Mouse (Mus musculus): ENCODE results near the gene Mrps2.
"Not testable (repeated sequence)": the region's sequence is repeated elsewhere in the genome, so short reads cannot be mapped to it uniquely, and the experiment has no call there.

Mrps2 gene

GRCm38 (mm10) chr2:28477993-28478392, 10.1 kb downstream of the Mrps2 start:
- DNase-seq (ENCODE audit: low spot score): not testable (repeated sequence)

- no peak for DNase-seq (ENCODE audit: low spot score)
Measured at GRCm38 (mm10) chr2:28479208-28480204, 11.6 kb downstream of the Mrps2 start.

GRCm38 (mm10) chr2:28483861-28484260, 16.0 kb downstream of the Mrps2 start:
- DNase-seq (ENCODE audit: low spot score): no peak

GRCm38 (mm10) chr2:28494521-28494920, 26.7 kb downstream of the Mrps2 start:
- no peak for DNase-seq (ENCODE audit: low spot score)

GRCm38 (mm10) chr2:28495207-28495756, 27.4 kb downstream of the Mrps2 start:
- DNase-seq (ENCODE audit: low spot score): peak; percentile 41

GRCm38 (mm10) chr2:28495801-28496595, 28.1 kb downstream of the Mrps2 start:
- DNase-seq (ENCODE audit: low spot score): no peak

GRCm38 (mm10) chr2:28496671-28497070, 28.8 kb downstream of the Mrps2 start, which contains the start of gene Gbgt1:
Gene Gbgt1 (plus strand): TSS chr2:28496891.
- peak; percentile 73 for DNase-seq (ENCODE audit: low spot score)

GRCm38 (mm10) chr2:28497561-28497960, 29.7 kb downstream of the Mrps2 start:
- DNase-seq (ENCODE audit: low spot score): no peak

- no peak for DNase-seq (ENCODE audit: low spot score)
Measured at GRCm38 (mm10) chr2:28498431-28498830, 30.6 kb downstream of the Mrps2 start.

- DNase-seq (ENCODE audit: low spot score): no peak
Measured at GRCm38 (mm10) chr2:28502987-28503386, 35.1 kb downstream of the Mrps2 start.

- DNase-seq (ENCODE audit: low spot score): no peak
Measured at GRCm38 (mm10) chr2:28504676-28505075, 36.8 kb downstream of the Mrps2 start.

GRCm38 (mm10) chr2:28505795-28506194, 37.9 kb downstream of the Mrps2 start, which contains the start of gene Gm10134:
Gene Gm10134 (plus strand): TSS chr2:28506095.
- no peak for DNase-seq (ENCODE audit: low spot score)

- no peak for DNase-seq (ENCODE audit: low spot score)
Measured at GRCm38 (mm10) chr2:28506291-28506690, 38.4 kb downstream of the Mrps2 start.

GRCm38 (mm10) chr2:28511600-28511999, 43.7 kb downstream of the Mrps2 start:
- not testable (repeated sequence) for DNase-seq (ENCODE audit: low spot score)

GRCm38 (mm10) chr2:28512798-28513401, 45.0 kb downstream of the Mrps2 start, which contains the start of gene Ralgds:
Gene Ralgds (plus strand): TSS chr2:28513125.
- no peak for DNase-seq (ENCODE audit: low spot score)

- DNase-seq (ENCODE audit: low spot score): no peak
Measured at GRCm38 (mm10) chr2:28513431-28514370, 45.8 kb downstream of the Mrps2 start.

GRCm38 (mm10) chr2:28514489-28514888, 46.6 kb downstream of the Mrps2 start:
- DNase-seq (ENCODE audit: low spot score): peak; percentile 79

GRCm38 (mm10) chr2:28517206-28517909, 49.5 kb downstream of the Mrps2 start:
- DNase-seq (ENCODE audit: low spot score): peak; percentile 96

GRCm38 (mm10) chr2:28518231-28518630, 50.4 kb downstream of the Mrps2 start:
- no peak for DNase-seq (ENCODE audit: low spot score)

GRCm38 (mm10) chr2:28520581-28520980, 52.7 kb downstream of the Mrps2 start:
- no peak for DNase-seq (ENCODE audit: low spot score)
